Mouse (Mus musculus) lung, postnatal 0 days (tissue): ENCODE data around the gene Mfng. TPM values are rescaled to one million over a fixed set of nuclear protein-coding genes. Genes with fewer than 3 reads are reported as not detected.

Source experiments
- ATAC-seq: fragments of 200-750 bp; cut with Nextera tagmentation; 2 replicates; pipeline ENCODE4 v1.8.0; 2017; ENCODE audit warnings: moderate library complexity
- DNase-seq: peaks from one replicate; pipeline ENCODE4 v3.0.0-alpha.2; 2016; ENCODE audit warnings: low spot score
- H3K27ac ChIP-seq: fragments of 300-500 bp; sonication (generic); 2 replicates; pipeline ENCODE4 v1.5.1; 2014; ENCODE audit warnings: antibody characterized with exemption, mild to moderate bottlenecking, low read length, mixed read lengths
- H3K27me3 ChIP-seq: fragments of 300-500 bp; sonication (generic); replicated peaks from 2 replicates; pipeline ENCODE4 v1.6.1; 2014; ENCODE audit warnings: low read length, mixed read lengths; ENCODE audit not compliant: insufficient read depth
- H3K36me3 ChIP-seq: fragments of 300-500 bp; sonication (generic); 2 replicates; pipeline ENCODE4 v1.6.1; 2014; ENCODE audit warnings: low read length, mixed read lengths; ENCODE audit not compliant: insufficient read depth
- H3K4me1 ChIP-seq: fragments of 300-500 bp; sonication (generic); 2 replicates; pipeline ENCODE4 v1.6.1; 2014; ENCODE audit warnings: antibody characterized with exemption, low read depth, low read length, mixed read lengths; ENCODE audit not compliant: insufficient read depth
- H3K4me2 ChIP-seq: fragments of 300-500 bp; sonication (generic); replicated peaks from 2 replicates; pipeline ENCODE4 v1.6.1; 2014; ENCODE audit warnings: low read depth, mild to moderate bottlenecking, low read length, moderate library complexity, mixed read lengths
- H3K4me3 ChIP-seq: fragments of 300-500 bp; sonication (generic); 2 replicates; pipeline ENCODE4 v1.5.1; 2014; ENCODE audit warnings: low read depth, low read length
- H3K9ac ChIP-seq: fragments of 300-500 bp; sonication (generic); replicated peaks from 2 replicates; pipeline ENCODE4 v1.6.1; 2014; ENCODE audit warnings: low read depth, mild to moderate bottlenecking
- H3K9me3 ChIP-seq: fragments of 300-500 bp; sonication (generic); 2 replicates; pipeline ENCODE4 v1.6.1; 2016; ENCODE audit warnings: low read length, mixed read lengths
- CTCF ChIP-seq: IDR thresholded peaks from 2 replicates; pipeline ENCODE4 v1.5.1; 2016; ENCODE audit warnings: antibody characterized with exemption, mild to moderate bottlenecking
- EP300 ChIP-seq: IDR thresholded peaks from 2 replicates; pipeline ENCODE4 v1.6.1; 2016; ENCODE audit warnings: antibody characterized with exemption, mild to moderate bottlenecking, control low read depth
- WGBS: fragments of 180-500 bp; shearing (Covaris S2); extraction: QIAGEN DNeasy Blood & Tissue Kit; methylation state at CpG from one replicate; pipeline ENCODE4 v1.1.7; 2014; 5-methylcytosine and 5-hydroxymethylcytosine counted together
- polyA plus RNA-seq: library from polyadenylated mRNA; unstranded; fragments of >200 nt; fragmentation: Nextera tagmentation; extraction: Ambion mirVana; gene quantifications from 2 replicates; pipeline ENCODE4 v1.2.1, GENCODE M21; 2015

Mfng gene
- polyA plus RNA-seq, 1 experiment from 2014 or later: 47.8 TPM

DNA sequence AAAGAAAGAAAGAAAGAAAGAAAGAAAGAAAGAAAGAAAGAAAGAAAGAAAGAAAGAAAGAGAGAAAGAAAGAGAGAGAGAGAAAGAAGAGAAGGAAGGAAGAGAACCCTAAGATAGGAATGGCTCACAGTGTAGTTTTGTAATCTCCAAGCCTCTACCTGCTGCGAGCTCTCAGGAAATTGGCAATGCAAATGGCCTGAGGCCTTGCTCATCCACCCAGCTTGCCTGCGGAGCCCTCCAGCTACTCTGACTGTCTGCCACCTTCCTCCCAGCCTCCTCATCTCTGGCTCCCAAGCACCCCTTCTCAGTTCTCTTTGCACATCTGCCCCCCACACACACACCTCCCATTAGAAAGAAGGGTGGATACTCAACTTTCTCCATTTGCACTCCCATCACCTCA lies 35.7 kb upstream of the Mfng start:
- Histone ChIP-seq H3K36me3 (no peaks in the 10 kb centered on the region), H3K9ac (no peak overlapping the region), H3K9me3 (no peaks in the 10 kb centered on the region), H3K4me1 (peaks cover 4% of the 10 kb centered on the region; the same call in 1 of the 2 replicates), H3K4me2 (no peak overlapping the region), H3K4me3 (no peak overlapping the region), H3K27me3 (no peaks in the 10 kb centered on the region), H3K27ac (no peak overlapping the region)
- no peak for TF ChIP-seq EP300
- TF ChIP-seq CTCF: no peak
- DNase-seq (no peak), ATAC-seq (no peak)
- WGBS: 88% methylated on average over 2 of the region's 2 CpGs

DNA sequence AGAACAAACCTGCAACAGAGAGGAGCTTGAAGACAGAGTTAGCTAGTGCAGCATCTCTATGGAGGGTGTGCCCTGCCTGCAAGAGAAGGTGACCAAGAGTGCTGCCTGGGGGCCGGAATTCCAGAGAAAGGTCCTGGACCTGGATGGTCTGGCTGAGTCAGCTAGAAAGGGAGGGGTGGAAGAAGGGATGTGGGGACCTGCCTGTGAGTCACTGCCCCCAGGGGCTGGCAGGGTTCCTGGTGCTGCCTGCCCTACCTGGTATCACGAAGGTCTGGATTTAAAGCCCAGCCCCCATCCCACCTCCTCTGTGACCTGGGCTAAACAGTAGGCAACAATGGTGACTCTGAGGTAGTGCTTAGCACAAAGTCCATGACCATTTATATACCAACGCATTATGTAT lies 33.9 kb upstream of the Mfng start:
- no peak overlapping the region for H3K4me3 ChIP-seq
- H3K4me1 ChIP-seq: peaks cover 6% of the 10 kb centered on the region; the same call in 1 of the 2 replicates
- H3K4me2 ChIP-seq: no peak overlapping the region
- ATAC-seq: no peak
- no peak overlapping the region for H3K9ac ChIP-seq
- H3K27ac ChIP-seq: no peak overlapping the region
- no peaks in the 10 kb centered on the region for H3K36me3 ChIP-seq
- WGBS: 70% methylated on average over 3 of the region's 3 CpGs
- no peaks in the 10 kb centered on the region for H3K27me3 ChIP-seq
- DNase-seq: no peak
- no peak for TF ChIP-seq EP300
- no peak for TF ChIP-seq CTCF
- H3K9me3 ChIP-seq: no peaks in the 10 kb centered on the region

DNA sequence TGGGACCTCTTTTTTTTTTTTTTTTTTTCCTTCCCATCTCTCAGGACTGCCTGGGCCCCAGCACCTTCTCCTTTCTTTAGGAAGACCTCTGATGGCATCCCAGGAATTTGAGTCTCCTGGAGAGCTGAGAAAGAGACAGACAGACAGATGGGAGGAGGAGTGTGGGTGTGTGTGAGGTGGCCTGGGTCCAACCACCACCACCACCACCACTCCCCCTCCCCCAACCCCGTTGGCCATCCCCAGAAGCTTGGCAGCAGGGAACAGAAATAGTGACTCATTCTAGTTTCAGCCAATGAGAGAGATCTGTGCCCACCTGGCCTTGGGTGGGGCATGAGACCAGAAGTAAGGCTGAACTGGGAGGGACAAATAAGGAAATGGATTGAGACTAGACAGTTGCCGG lies 33.3 kb upstream of the Mfng start:
- H3K9ac ChIP-seq: no peak overlapping the region
- no peaks in the 10 kb centered on the region for H3K36me3 ChIP-seq
- WGBS: 26% methylated on average over 2 of the region's 2 CpGs
- H3K27me3 ChIP-seq: no peaks in the 10 kb centered on the region
- H3K9me3 ChIP-seq: no peaks in the 10 kb centered on the region
- ATAC-seq (no peak), DNase-seq (no peak)
- H3K27ac ChIP-seq: no peak overlapping the region
- no peak for TF ChIP-seq EP300
- TF ChIP-seq CTCF: no peak
- H3K4me3 ChIP-seq: no peak overlapping the region
- H3K4me1 ChIP-seq: peaks cover 7% of the 10 kb centered on the region; the same call in 1 of the 2 replicates
- H3K4me2 ChIP-seq: no peak overlapping the region

DNA sequence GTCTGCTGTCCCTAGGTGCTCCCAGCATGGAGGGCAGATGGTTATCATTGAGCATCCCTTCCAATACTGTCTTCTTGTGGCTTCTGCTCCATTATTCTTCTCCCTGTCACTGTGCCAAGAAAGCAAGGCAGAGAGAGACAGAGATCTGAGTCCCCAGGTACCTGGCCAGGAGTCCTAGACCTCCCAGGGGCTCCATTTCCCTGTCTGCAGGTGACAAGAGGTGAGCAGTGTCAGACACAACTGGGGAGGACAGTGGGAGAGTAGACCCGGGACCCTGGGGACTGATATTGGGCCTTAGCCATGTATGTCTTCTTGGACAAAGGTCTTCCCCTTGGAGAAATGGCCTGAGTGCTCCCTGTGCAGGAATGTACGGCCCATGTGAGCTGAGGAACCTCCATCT lies 32.1 kb upstream of the Mfng start:
- H3K27ac ChIP-seq: no peak overlapping the region
- no peak for TF ChIP-seq EP300
- no peak for TF ChIP-seq CTCF
- no peak for ATAC-seq
- no peaks in the 10 kb centered on the region for H3K27me3 ChIP-seq
- H3K9ac ChIP-seq: no peak overlapping the region
- no peaks in the 10 kb centered on the region for H3K9me3 ChIP-seq
- 77% methylated on average over 2 of the region's 2 CpGs for WGBS
- H3K36me3 ChIP-seq: no peaks in the 10 kb centered on the region
- no peak overlapping the region for H3K4me3 ChIP-seq
- H3K4me2 ChIP-seq: no peak overlapping the region
- DNase-seq: no peak
- H3K4me1 ChIP-seq: peaks cover 11% of the 10 kb centered on the region

DNA sequence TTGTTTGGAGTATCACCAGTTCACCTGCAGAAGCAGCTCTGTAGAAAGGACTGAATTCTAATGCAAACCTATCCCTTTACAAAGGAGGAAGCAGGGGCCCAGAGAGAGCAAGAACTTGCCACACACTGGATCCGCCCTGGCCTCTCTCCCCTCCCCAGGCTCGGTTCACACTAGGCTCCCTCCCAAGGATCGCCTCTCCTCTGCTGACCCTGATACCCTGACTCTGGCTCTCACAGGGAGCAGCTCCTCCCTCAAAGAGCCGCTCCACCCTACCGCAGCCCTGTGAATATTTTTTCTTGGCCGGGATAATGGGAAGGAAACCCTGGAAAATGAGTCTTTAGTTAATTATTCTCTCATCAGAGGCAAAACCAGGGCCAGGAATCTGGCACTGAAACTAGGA lies 31.1 kb upstream of the Mfng start:
- H3K9me3 ChIP-seq: no peaks in the 10 kb centered on the region
- WGBS: 17% methylated on average over 6 of the region's 6 CpGs
- DNase-seq (peak; percentile 56), ATAC-seq (no peak)
- no peaks in the 10 kb centered on the region for H3K27me3 ChIP-seq
- H3K4me1 ChIP-seq: peaks cover 11% of the 10 kb centered on the region
- H3K27ac ChIP-seq: peak overlapping the region; percentile 90
- no peak overlapping the region for H3K9ac ChIP-seq
- TF ChIP-seq EP300 (no peak), CTCF (no peak)
- no peaks in the 10 kb centered on the region for H3K36me3 ChIP-seq
- H3K4me3 ChIP-seq: no peak overlapping the region
- no peak overlapping the region for H3K4me2 ChIP-seq

- no peak overlapping the region; the same call in 1 of the 2 replicates for H3K4me3 ChIP-seq
- peak overlapping the region; percentile 90 for H3K27ac ChIP-seq
- H3K36me3 ChIP-seq: 0 out of 2 replicates have a peak, but pooled peaks cover 4% of the 10 kb centered on the region
- no peak overlapping the region for H3K9ac ChIP-seq
- ATAC-seq (peak; percentile 63), DNase-seq (peak; percentile 73)
- H3K4me2 ChIP-seq: peak overlapping the region; percentile 92
- 6% methylated on average over 8 of the region's 8 CpGs for WGBS
- H3K9me3 ChIP-seq: no peaks in the 10 kb centered on the region
- peak; percentile 72 for TF ChIP-seq EP300
- no peak for TF ChIP-seq CTCF
- no peaks in the 10 kb centered on the region for H3K27me3 ChIP-seq
- peaks cover 11% of the 10 kb centered on the region for H3K4me1 ChIP-seq
Measured at GRCm38 (mm10) chr15:78803499-78803900, 30.2 kb upstream of the Mfng start.
